Mouse (Mus musculus): ENCODE measurements around the gene Pdha1. TPM values are rescaled to one million over a fixed set of nuclear protein-coding genes. Genes with fewer than 3 reads are reported as not detected.

The Pdha1 gene
- 163 TPM for polyA plus RNA-seq (2017; shearing (Covaris generic))

DNA sequence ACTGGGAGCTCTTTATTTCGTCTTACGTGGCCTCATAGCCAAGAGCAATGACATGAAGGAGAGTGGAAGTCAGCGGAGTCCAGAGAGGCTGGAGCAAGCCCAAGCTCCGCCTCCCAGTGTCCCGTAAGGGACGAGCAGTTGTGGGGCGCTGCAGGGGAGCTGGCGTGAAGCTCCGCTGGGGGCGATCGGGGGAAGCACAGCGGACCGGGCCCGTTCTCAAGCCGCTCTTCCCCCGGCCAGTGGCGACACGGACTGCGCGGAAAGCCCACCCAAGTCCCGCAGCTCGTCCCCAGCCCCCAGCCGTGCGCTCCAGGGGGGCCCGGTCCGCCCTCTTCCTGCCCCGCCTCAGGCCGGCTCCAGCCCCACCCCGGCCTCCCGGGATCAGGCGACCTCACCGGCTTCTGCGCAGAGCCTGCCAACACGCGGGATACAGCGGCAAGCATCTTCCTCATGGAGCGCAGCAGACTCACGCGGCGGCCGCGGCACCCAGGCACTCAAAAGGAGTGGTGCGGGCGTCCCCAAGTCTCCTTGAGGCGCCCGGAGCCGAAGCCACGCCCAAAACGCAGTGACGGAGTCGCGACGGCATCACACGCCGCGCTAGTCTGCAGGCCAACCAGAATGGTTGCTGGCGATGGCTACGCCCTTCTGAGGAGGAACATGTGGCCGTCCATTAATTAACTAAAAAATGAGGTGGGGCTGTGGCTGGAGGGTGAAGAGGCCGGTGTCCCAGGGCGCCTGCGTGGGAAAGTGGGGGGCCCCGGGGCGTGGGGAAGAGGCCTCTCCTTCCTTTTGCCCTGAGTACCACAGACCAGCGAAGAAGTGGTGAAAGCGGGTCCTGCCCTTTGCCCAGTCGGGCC, at the start of gene Pdha1:
Pdha1 (minus strand) TSS at position 553 of the 857 bp plus-strand sequence.

Other genes starting within 250 kb of the Pdha1 start
- 1.7 TPM for gene Map3k15, start 150.0 kb downstream of the Pdha1 start, polyA plus RNA-seq (2017; shearing (Covaris generic))

All from activated CD4-positive, CD25-positive, alpha-beta regulatory T cell, adult 9 weeks (primary cell).